Mouse (Mus musculus) neural tube, embryonic 11.5 days (tissue): ENCODE measurements around the gene Pdx1. TPM values are rescaled to one million over a fixed set of nuclear protein-coding genes. Genes with fewer than 3 reads are reported as not detected.

Experiments
- ATAC-seq: fragments of 200-750 bp; cut with Nextera tagmentation; 2 replicates; pipeline ENCODE4 v1.8.0; 2017; ENCODE audit warnings: moderate number of reproducible peaks, mild to moderate bottlenecking, moderate TSS enrichment, moderate library complexity; ENCODE audit not compliant: insufficient read depth, low FRiP score, low TSS enrichment
- DNase-seq: peaks from one replicate; pipeline ENCODE4 v3.0.0-alpha.2; 2015; ENCODE audit warnings: low spot score
- H3K27ac ChIP-seq: fragments of 300-500 bp; sonication (generic); 2 replicates; pipeline ENCODE4 v1.5.1; 2014; ENCODE audit warnings: low read depth, mild to moderate bottlenecking, low read length
- H3K27me3 ChIP-seq: fragments of 300-500 bp; sonication (generic); 2 replicates; pipeline ENCODE4 v1.6.1; 2014; ENCODE audit warnings: mild to moderate bottlenecking, low read length, mixed read lengths; ENCODE audit not compliant: control insufficient read depth, insufficient read depth
- H3K36me3 ChIP-seq: fragments of 300-500 bp; sonication (generic); 2 replicates; pipeline ENCODE4 v1.6.1; 2014; ENCODE audit warnings: mild to moderate bottlenecking, low read length, moderate library complexity, mixed read lengths; ENCODE audit not compliant: control insufficient read depth, insufficient read depth
- H3K4me1 ChIP-seq: fragments of 300-500 bp; sonication (generic); 2 replicates; pipeline ENCODE4 v1.6.1; 2014; ENCODE audit warnings: low read length, mixed read lengths; ENCODE audit not compliant: control insufficient read depth, insufficient read depth
- H3K4me2 ChIP-seq: fragments of 300-500 bp; sonication (generic); 2 replicates; pipeline ENCODE4 v1.6.1; 2014; ENCODE audit warnings: low read depth, mild to moderate bottlenecking, moderate library complexity
- H3K4me3 ChIP-seq: fragments of 300-500 bp; sonication (generic); 2 replicates; pipeline ENCODE4 v1.5.1; 2014; ENCODE audit warnings: low read depth, low read length
- H3K9ac ChIP-seq: fragments of 300-500 bp; sonication (generic); 2 replicates; pipeline ENCODE4 v1.6.1; 2014; ENCODE audit warnings: mild to moderate bottlenecking, low read length
- H3K9me3 ChIP-seq: fragments of 300-500 bp; sonication (generic); 2 replicates; pipeline ENCODE4 v1.6.1; 2016; ENCODE audit warnings: low read length; ENCODE audit not compliant: control insufficient read depth
- WGBS: fragments of 180-500 bp; shearing (Covaris S2); extraction: QIAGEN DNeasy Blood & Tissue Kit; methylation state at CpG from one replicate; pipeline ENCODE4 v1.1.7; 2014; 5-methylcytosine and 5-hydroxymethylcytosine counted together
- polyA plus RNA-seq: library from polyadenylated mRNA; unstranded; fragments of >200 nt; fragmentation: Nextera tagmentation; extraction: Ambion mirVana; gene quantifications from 2 replicates; pipeline ENCODE4 v1.2.1, GENCODE M21; 2014

Pdx1 gene
- polyA plus RNA-seq, 1 experiment from 2014 or later = not detected

DNA sequence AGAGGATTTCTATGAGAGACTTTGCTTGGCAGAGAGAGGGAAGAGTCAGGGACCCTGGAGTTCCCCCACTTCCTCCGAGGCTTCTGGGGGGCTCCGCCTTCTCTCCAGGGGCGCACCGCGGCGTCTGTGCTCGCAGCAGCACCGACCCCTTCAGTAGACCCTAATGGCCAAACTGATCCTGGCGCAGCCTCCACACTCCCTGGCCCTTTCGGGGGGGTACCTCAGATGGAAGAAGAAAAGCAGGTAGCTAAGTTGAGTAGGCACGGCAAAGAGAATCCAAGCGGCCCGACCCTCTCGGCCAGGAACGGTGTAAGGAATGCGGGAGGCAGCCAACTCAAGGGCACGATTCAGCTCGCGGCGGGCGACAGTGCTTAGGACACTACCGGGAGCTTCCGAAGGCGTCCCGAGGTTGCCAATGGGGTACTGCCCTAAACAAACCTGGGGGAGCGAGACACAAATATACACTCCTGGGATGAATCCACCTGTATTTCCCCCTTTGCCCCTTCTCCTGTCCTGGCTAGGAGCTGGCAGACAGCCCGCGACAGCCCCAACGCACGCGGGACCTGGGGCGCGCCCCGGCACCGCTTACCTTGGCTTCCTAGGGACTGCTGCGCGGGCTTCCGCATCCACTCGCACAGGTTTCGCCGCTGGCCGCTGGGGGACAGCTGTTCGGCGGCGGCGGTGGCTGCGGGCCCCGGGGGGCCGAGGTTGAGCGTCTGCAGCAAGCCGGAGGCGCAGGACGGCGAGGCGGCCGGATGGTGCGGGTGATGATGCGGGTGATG, 36.3 kb downstream of the Pdx1 start:
- no peak overlapping the region for H3K4me2 ChIP-seq
- DNase-seq (no peak), ATAC-seq (no peak)
- peaks cover 7% of the 10 kb centered on the region for H3K4me1 ChIP-seq
- no peaks in the 10 kb centered on the region for H3K9me3 ChIP-seq
- peaks cover 100% of the 10 kb centered on the region for H3K27me3 ChIP-seq
- H3K4me3 ChIP-seq = peak overlapping the region; percentile 10
- H3K27ac ChIP-seq = no peak overlapping the region
- H3K36me3 ChIP-seq = no peaks in the 10 kb centered on the region
- under 1% methylated on average over 56 of the region's 58 CpGs for WGBS
- H3K9ac ChIP-seq = no peak overlapping the region

DNA sequence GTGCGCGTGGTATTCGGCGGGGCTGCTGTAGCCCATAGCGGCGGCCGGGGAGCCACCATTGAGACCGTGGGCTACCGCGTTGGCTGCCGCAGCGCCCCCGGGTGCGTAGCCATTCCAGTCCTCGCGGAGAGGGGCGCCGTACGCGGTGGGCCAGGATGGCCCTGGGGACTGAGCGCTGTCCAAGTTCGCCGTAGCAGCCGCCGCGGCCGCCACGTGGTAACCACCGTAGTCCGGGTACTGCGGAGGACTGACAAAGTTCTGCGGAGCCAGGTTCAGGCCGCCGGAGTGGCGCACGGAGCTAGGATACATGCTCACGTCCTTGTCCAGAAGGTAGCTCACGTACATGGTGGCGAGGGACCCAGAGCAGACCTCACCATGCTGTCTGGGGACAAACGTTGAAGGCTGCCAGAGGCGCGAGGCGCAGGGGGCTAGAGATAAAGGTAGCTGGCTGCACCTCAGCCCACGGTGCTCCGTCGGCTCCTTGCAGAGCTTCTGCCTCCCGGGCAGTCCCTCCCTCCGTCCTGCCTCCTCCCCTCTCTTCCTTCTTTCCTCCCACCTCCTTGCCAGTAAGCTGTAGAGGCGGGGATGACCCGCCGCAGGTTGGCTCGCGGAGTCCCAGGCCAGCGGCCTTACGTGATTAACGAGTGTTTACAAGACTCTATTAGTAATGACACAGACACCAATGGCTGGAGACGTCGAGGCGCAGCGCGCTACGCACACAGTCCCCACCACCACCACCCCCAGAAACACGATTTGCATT, 37.1 kb downstream of the Pdx1 start, which contains the start of gene Cdx2:
Cdx2 (minus strand) TSS at position 633 of the 760 bp plus-strand sequence.
- Histone ChIP-seq H3K4me2 (no peak within 1 kb of the TSS), H3K27ac (no peak within 1 kb of the TSS), H3K9ac (no peak within 1 kb of the TSS), H3K4me3 (peak within 1 kb of the TSS; percentile 10), H3K36me3 (no peaks in the 10 kb centered on the region), H3K9me3 (no peaks in the 10 kb centered on the region), H3K27me3 (peaks cover 100% of the 10 kb centered on the region), H3K4me1 (peaks cover 7% of the 10 kb centered on the region)
- ATAC-seq = no peak
- under 1% methylated on average over 59 of the region's 63 CpGs for WGBS
- no peak for DNase-seq

DNA sequence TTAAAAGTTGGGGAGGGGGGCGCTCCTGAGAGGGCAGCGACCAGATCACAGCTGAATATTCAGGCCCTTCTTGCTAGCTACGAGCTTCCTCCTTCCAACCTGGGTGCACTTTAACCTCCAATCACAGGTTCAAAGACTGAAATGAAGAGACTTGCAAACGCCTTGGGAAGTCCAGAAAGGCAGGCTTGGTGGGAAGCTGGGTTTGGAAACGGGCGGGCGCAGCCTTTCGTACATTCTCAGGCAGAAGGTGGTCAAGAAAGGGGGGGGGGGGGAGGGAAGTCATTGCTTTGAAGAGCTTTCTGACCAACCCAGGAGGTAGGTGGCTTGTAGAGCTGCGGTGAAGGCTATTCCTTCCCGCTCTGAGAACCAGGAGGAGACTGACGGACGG, 37.6 kb downstream of the Pdx1 start:
- Histone ChIP-seq H3K9ac (no peak overlapping the region), H3K27me3 (peaks cover 100% of the 10 kb centered on the region), H3K27ac (no peak overlapping the region), H3K9me3 (no peaks in the 10 kb centered on the region), H3K4me3 (no peak overlapping the region), H3K4me2 (no peak overlapping the region), H3K36me3 (no peaks in the 10 kb centered on the region), H3K4me1 (peaks cover 7% of the 10 kb centered on the region)
- no peak for ATAC-seq
- no peak for DNase-seq
- 3% methylated on average over 12 of the region's 12 CpGs for WGBS

DNA sequence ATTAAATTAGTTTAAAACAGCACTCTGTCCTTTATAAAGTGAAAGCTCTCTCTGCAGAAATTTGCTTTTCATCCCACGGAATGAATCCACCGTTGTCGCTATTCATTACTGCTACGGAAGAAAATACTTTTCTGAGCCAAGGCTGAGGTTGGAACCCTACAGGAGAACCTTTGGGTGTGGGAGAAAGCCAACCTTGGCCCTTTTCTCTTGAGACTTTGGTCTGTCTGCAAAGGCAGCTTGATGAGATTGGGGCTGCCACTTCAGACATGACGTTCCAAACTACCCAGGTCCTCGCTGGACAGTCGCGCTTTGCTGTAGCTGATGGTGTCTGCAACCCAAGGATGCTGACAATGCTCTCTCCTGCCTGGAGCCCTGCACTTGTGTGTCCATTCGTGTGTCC, 38.7 kb downstream of the Pdx1 start:
- DNase-seq (no peak), ATAC-seq (no peak)
- Histone ChIP-seq H3K9ac (no peak overlapping the region), H3K36me3 (no peaks in the 10 kb centered on the region), H3K9me3 (no peaks in the 10 kb centered on the region), H3K4me1 (peaks cover 7% of the 10 kb centered on the region), H3K4me2 (no peak overlapping the region), H3K4me3 (no peak overlapping the region), H3K27me3 (peaks cover 100% of the 10 kb centered on the region), H3K27ac (no peak overlapping the region)
- WGBS = 8% methylated on average over 9 of the region's 9 CpGs

DNA sequence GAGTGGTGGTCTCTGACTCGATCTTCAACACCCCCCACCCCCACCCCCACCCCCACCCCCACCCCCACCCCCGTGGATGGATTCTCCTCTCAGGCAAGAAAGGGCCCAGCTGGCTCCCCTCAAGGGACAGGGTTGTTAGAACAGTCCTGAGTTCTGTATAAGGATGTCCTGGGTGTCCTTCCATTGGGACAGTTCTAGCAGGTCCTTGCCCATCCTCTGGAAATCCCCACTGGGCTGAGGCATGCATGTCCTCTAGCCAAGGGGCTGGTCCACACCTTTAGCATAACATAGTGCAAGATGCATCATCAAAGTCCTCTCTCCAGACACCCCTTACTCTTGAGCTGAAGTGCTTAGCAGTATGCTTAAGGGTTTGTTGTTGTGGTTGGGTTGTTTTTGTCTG, 40.0 kb downstream of the Pdx1 start:
- peaks cover 7% of the 10 kb centered on the region; the same call in 1 of the 2 replicates for H3K4me1 ChIP-seq
- no peak overlapping the region for H3K27ac ChIP-seq
- DNase-seq (no peak), ATAC-seq (no peak)
- WGBS = 0% methylated on average over 1 of the region's 2 CpGs
- H3K9me3 ChIP-seq = no peaks in the 10 kb centered on the region
- H3K4me3 ChIP-seq = no peak overlapping the region
- H3K36me3 ChIP-seq = no peaks in the 10 kb centered on the region
- H3K9ac ChIP-seq = no peak overlapping the region
- no peak overlapping the region for H3K4me2 ChIP-seq
- H3K27me3 ChIP-seq = peaks cover 100% of the 10 kb centered on the region

DNA sequence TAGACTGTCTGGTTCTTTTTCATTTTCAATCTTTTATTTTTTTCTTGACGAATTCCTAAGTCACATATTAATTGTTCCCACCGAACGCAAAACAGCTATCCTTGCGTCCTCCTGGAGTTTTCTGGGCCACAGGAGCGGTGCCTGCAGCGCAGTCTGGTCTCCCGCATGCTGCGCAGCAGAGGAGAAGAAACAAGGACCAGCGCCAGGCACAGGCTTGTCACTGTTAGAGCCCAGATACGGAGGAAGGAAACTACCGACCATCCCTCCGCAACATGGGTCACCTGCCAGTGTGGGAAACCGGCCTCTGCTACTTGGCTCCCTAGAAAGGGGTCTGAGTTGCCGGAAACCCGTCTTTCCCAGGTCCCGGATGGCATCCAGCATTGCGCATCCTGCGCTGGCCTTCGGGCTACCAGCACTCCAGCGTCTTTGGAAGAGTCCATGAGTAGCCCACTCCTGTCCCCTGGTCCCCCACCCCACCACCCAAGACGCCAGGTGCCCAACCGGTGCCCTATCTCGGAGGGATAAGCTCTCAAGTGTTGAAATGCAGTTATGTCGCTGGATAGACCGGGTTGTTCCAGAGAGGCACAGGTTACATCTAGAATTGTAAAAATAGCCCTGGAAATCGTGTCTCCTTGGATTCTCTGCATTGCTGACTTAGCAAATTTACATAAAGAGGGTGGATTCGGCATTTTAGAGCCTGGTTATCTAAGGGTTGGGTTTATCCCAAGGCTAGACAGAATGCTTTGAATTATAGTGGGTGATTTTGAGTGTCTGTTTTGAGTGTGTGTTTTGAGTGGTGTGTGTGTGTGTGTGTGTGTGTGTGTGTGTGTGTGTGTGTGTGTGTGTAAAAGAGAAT, 43.3 kb downstream of the Pdx1 start:
- Histone ChIP-seq H3K4me3 (no peak overlapping the region), H3K4me2 (no peak overlapping the region), H3K36me3 (no peaks in the 10 kb centered on the region), H3K4me1 (0 out of 2 replicates have a peak, but pooled peaks cover 3% of the 10 kb centered on the region), H3K9me3 (no peaks in the 10 kb centered on the region), H3K27me3 (peaks cover 100% of the 10 kb centered on the region), H3K9ac (no peak overlapping the region), H3K27ac (no peak overlapping the region)
- ATAC-seq (no peak), DNase-seq (peak; percentile 6)
- WGBS = 2% methylated on average over 27 of the region's 27 CpGs

DNA sequence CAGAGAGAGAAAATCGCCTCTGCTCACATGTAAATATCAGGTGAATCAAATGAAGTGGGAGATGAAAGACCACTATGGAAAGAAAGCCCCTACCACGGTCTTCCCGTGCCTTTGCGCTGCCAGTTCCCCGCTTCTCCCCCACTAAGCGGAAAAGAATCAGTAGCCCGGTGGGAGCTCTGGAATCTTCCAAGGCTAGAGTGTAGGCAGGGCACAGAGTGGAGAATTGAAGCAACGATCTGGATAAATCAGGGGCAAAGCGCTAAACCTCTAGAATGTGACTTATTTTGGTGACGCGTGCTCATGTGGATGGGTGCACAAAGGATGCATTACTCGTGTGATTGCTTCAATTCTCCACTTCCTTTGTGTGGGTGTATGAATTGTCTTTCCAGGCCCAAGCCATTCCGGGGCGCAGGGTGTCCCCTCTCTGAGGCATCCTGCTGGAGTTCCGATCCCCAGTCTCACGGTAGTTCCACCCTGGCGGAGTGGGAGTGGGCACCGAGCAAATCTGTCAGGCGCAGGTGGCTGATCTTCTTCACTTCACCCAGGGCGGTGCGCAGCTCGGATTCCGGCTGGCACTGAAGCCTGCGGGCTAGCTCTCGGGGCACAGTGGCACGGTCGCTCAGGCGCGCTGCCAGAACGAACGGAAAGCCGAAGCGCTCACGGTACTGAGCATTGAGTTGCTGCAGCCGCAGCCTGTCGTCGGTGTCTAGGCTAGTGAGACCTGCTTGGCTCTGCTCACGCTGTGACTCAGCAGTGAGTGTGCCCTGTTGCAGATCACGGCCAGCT, 45.1 kb downstream of the Pdx1 start:
- DNase-seq (peak; percentile 31), ATAC-seq (no peak)
- Histone ChIP-seq H3K27ac (no peak overlapping the region), H3K4me3 (no peak overlapping the region), H3K4me2 (no peak overlapping the region), H3K9me3 (no peaks in the 10 kb centered on the region), H3K9ac (no peak overlapping the region), H3K36me3 (no peaks in the 10 kb centered on the region), H3K4me1 (0 out of 2 replicates have a peak, but pooled peaks cover 3% of the 10 kb centered on the region), H3K27me3 (peaks cover 89% of the 10 kb centered on the region)
- WGBS = under 1% methylated on average over 39 of the region's 39 CpGs
